Mouse (Mus musculus): ENCODE results near the gene Il27ra.

- TF ChIP-seq POLR2A (IDR thresholded peaks at IDR 0.05; ENCODE audit: insufficient read depth, low read depth, low read length) = no peak
- TF ChIP-seq CTCF (IDR thresholded peaks at IDR 0.05) = no peak
- no peak for TF ChIP-seq EP300 (IDR thresholded peaks at IDR 0.05; ENCODE audit: insufficient read depth, low read depth, low read length)
Observed at GRCm38 (mm10) chr8:84044900-84045299, 2.5 kb upstream of the Il27ra start, which contains the start of gene Rln3.

All from heart, adult 2 months (tissue).